Mouse (Mus musculus): ENCODE measurements around the gene Sp8.

The Sp8 gene

DNA sequence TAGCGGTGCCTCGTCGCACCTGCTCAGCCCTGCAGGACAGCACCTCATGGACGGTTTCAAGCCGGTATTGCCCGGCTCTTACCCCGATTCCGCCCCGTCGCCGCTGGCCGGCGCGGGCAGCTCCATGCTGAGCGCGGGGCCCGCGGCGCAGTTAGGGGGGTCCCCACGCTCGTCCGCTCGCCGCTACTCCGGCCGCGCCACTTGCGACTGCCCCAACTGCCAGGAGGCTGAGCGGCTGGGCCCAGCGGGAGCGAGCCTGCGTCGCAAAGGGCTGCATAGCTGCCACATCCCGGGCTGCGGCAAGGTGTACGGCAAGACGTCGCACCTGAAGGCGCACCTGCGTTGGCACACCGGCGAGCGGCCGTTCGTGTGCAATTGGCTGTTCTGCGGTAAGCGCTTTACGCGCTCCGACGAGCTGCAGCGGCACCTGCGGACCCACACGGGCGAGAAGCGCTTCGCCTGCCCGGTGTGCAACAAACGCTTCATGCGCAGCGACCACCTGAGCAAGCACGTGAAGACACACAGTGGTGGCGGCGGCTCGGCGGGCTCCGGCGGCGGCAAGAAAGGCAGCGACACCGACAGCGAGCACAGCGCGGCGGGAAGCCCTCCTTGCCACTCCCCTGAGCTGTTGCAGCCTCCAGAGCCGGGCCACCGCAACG, 3.2 kb downstream of the Sp8 start:
- no peak for DNase-seq

DNA sequence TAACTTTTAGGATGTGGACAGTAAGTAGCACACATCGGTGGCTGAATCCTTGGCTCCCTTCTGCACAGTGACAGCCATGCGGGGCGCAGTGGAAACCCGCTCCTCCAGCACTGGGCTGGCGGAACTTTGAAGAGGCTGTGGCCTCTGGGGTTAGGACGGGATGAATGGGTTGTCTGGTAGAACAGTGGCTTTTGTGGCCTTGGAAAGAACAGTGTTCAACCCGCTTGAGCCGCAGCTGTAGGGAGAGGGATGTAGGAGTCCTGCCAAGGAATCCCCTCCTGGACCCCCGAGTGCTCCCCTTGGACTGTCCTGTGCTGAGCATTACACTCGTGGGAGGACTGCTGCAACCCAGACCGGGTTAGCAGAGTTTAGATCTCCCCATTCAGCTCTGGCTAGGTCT, 3.9 kb downstream of the Sp8 start:
- DNase-seq: no peak

DNA sequence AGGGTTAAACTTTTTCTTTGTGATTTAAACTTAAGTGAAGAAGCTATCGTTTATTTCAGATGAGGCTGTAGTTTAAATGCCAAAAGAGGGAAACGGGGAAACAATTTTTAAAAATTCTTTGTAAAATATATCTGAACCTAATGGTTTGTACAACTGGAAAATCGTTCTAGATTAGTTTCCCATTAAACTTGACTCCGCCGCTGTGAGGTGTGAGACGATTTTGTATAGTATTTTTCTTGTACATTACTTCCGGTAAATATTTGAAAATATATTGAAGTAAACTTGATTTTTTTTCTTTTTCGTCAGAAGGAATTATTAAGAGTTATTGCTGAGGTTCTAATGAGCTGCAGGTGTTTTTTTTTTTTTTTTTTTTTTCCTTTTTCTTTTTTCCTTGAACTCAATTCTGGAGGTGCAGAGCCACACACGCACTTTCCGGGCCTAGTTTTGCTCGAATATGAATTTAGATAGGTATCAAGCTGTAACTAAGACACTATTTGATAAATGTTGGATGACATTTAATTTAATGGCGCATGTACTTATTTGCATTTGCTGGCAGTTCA, 4.8 kb downstream of the Sp8 start:
- DNase-seq: no peak

DNA sequence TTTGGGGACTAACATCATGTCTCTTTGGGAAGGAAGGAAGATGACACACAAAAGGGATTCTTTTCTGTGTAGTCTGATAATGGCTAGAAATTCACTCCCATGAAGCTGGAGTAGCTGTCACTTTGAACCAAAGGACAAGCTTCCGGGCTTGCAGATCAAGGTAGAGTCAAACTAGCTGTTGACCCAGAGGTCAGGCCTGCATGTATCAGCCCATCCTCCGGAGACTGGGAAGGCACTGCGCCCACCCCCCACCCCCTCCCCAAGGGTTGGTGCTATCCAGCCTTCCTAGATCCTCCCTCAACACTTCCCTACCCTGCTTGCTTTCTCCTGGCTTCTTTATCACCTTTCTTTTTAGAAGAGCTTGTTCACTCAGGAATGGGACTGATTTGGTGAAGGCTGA, 7.2 kb downstream of the Sp8 start:
- DNase-seq: no peak

DNA sequence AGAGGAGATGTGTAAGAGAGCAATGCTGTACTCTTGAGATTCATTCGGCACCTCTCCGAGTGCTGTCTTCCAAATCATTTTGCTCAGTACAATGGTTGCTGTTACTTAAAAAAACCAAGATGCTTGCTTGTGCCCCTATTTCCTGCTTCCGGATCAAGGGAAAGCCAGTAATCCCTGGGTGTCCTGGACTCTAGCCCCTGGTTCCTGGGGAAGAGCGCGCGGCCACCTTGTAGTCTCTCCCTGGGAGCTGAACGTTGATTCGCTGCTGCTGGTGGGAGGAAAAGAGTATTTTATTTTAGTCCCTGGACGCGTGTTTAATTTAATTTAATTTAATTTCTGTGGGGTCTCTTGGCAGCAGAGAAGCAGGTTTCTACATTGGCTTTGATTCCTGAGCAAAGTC, 8.3 kb downstream of the Sp8 start:
- no peak for DNase-seq

DNA sequence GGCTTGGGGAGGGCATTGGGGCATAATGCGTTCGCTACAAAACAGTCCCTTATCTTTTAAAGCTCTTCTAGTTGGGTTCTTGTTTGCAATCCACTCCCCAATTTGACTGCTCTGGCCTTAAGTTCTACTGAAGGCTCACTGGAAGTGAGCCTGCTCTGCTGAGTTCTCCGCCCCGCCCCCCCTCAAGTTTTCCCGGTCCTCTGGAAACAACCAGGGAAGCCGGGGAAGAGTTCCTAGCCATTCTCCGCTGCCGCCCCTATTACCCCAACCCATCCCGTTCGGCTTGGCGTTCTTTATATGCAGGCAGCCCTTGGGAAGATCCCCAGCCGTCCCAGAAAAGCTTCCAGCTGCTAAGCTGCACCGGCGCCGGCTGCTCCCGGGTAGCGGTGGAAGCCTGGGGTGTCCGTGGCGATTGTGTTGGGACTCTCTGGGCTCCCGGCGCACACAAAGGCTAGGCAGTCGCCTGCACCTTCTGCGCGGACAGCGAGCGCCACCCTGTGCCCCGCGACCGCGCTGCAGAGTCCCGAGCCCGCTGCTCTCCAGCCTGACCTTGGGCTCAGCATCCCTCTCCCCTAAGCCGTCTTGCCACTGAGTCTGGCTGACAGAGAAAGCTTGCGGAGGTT, 8.8 kb downstream of the Sp8 start:
- peak; percentile 56 to 57 for DNase-seq

DNA sequence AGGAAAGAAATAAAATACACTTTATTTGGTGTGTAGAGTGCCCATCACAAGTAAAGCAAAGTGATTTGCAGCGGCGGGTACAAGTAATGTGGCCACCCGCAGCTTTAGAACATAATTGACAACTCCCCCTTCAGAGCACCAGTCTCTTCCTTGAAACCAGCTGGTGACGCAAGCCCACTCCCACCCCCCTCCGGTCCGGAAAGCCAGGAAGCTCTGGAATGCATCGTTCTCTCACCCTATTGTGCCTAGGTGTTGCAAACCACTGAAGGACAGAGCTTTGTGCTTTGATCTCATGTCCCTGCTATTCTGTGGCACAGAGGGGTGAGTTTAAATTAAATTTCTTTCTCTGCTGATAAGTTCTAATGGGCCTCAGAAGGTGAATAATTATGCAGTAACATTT, 10.0 kb downstream of the Sp8 start:
- DNase-seq: no peak

DNA sequence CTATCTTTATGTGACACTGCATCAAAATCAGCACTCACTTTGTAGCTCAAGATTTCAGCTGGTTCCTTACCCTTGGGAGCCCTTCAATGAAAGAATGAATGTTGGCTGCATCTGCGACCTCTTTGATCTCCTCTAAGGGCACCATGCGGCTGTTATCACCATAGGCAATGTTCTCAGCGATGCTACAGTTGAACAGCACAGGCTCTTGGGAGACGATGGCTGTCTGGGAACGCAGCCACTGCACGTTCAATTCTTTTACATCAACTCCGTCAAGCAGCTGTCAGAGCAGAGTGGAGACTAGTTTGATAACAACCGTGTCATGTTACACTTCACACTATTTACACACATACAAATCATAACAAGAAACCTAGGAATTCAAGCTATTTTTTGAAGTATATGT, 26.5 kb downstream of the Sp8 start:
- no peak for DNase-seq

DNA sequence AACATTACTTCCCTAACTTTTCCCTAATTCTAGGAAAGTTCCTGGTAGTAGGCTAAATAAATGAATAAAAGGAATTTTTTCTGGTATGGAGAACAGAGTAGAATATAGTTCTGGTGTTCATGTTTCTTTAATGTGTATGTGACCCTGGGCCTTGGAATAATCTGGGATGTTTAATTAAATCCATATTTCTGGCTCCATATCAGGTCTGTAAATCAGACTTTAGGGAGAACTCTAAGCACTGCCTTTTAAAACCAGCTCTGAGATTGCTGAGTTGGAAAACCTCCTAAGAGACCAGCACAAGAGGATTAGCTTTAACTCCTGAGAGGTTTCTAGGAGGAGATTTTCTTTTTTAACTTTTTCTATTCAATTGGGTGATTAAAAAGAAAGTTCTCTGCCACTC, 36.7 kb downstream of the Sp8 start:
- no peak for DNase-seq

DNA sequence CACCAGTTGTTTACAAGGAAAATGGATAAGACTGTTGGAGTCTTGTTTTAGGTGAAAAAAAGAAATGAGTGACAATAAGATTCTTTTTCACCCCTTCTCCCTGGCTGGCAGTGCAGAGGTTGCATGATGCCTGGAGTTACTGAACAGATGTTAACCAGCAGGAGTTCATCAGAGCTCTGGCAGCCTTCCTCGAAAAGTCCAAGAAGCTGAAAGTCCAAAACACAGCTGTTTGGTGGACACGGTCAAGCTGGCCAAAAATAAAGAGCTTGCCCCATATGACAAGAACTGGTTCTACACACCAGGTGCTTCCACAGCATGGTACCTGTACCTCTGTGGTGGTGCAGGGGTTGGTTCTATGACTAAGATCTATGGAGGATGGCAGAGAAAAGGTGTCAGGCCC, 41.8 kb downstream of the Sp8 start:
- no peak for DNase-seq

Data from cerebellum, postnatal 36 days (tissue).